Mouse (Mus musculus): ENCODE measurements around the gene Cfl2.

Cfl2 gene

GRCm38 (mm10) chr12:54830574-54830973 lies 32.1 kb downstream of the Cfl2 start:
- DNase-seq (ENCODE audit: low read depth, low spot score): peak; percentile 80

- DNase-seq (ENCODE audit: low read depth, low spot score): no peak
These were observed 32.8 kb downstream of the Cfl2 start for GRCm38 (mm10) chr12:54829876-54830275.

DNA sequence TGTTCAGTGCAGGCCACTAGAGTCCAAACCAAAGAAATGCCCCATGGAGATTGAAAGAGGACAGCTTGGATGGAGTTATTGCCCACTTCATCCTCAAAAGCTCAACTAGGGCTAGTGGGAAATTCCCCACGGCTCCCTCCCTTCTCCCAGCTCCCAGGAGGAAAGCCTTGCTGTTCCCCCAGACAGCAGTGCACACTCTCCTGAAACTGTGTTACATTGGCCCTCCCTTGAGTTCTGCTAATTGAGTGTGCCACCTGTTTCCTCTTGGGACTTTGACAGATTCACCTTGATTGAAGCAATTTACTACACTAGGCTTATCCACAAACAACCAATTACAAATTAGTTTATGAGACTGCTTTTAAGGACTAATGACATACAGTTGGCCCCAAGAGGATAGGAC lies 34.6 kb downstream of the Cfl2 start:
- no peak for DNase-seq (ENCODE audit: low read depth, low spot score)

DNA sequence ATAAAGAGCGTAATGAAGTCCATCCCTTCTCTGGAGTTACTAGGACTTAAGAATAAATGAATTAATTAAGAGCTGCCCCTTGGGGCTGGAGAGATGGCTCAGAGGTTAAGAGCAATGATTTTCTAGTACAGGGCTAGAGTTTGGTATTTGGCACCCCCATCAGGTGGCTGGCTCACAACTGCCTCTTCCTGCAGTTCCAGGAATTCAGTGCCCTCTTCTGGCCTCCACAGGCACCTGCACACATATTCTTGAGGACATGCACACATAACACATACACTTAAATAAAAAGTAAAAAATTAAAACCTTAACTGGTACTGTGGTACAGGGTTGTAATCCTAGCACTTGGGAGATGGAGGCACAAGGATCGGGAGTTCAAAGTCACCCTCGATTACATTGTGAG lies 37.5 kb downstream of the Cfl2 start:
- no peak for DNase-seq (ENCODE audit: low read depth, low spot score)

- DNase-seq (ENCODE audit: low read depth, low spot score): no peak
These were observed 39.7 kb downstream of the Cfl2 start for GRCm38 (mm10) chr12:54822836-54823426.

GRCm38 (mm10) chr12:54820684-54821161 lies 42.0 kb downstream of the Cfl2 start:
- DNase-seq (ENCODE audit: low read depth, low spot score): no peak

GRCm38 (mm10) chr12:54819181-54819935 lies 43.3 kb downstream of the Cfl2 start:
- no peak for DNase-seq (ENCODE audit: low read depth, low spot score)

GRCm38 (mm10) chr12:54810142-54810541 lies 52.5 kb downstream of the Cfl2 start:
- DNase-seq (ENCODE audit: low read depth, low spot score): no peak
